Mouse (Mus musculus): ENCODE measurements around the gene Dhx37. TPM values are rescaled to one million over a fixed set of nuclear protein-coding genes. Genes with fewer than 3 reads are reported as not detected.

Gene Dhx37
- total and polyA plus RNA-seq, 2 experiments from 2014 or later = 8.0 to 27.5 TPM

DNA sequence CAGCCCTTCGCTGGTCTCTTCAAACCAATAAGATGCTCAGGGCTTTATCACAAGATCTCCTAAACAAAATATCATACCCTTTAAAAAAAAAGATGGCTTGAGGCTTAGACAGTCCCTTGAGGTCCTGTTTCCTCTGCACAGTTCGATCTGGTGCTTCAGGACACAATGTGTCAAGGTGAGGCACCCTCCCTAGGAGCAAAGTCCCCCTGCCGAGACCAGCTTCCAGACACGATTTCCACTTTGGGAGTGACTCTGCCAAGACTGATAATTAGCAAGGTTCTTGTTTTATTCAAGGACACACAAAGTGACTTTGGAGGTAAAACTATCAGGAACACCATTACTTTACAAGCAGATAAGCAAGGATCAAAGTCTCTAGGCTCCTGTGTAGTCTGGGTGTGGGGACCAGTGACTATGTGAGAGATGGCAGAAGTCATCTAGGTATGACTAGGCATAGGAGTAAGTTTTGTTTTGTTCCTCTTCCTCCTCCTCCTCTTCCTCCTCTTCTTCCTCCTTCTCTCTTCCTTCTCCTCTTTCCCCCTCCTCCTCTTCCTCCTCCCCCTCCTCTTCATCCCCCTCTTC lies 69.0 kb downstream of the Dhx37 start:
- Histone ChIP-seq H3K27me3 (ENCODE audit: insufficient read depth, low read length) (no peaks in the 10 kb centered on the region), H3K4me3 (ENCODE audit: low read length) (no peak overlapping the region), H3K4me1 (ENCODE audit: insufficient read depth, low read length) (no peaks in the 10 kb centered on the region), H3K4me2 (ENCODE audit: low read depth, low read length) (no peak overlapping the region), H3K9ac (replicated peaks; ENCODE audit: low read length) (no peak overlapping the region), H3K36me3 (ENCODE audit: insufficient read depth, low read length) (no peaks in the 10 kb centered on the region), H3K9me3 (ENCODE audit: low read length) (no peaks in the 10 kb centered on the region), H3K27ac (no peak overlapping the region)
- DNase-seq (ENCODE audit: low spot score) = no peak
- no peak for ATAC-seq
- TF ChIP-seq CTCF (IDR thresholded peaks at IDR 0.05; ENCODE audit: low read depth) = no peak
- 70% methylated on average over 4 of the region's 4 CpGs for WGBS

DNA sequence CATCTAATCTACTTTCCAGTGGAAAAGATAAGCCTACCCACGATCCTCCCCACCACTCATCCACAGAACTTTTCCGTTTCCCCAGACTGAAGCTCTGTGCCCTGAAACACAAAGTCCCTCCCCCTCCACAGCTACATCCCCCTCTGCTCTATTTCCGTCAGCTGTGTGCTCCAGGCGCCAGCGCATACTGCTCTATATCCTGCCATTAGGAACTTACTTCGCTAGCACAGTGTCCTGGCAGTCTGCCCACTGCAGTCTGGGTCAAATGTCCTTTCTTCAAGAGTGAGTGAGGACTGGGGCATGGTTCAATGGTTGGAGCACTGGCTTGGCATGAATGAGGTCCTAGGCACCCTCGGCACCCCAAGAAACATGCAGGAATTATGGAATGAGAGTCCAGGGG lies 70.0 kb downstream of the Dhx37 start:
- H3K4me3 ChIP-seq (ENCODE audit: low read length) = no peak overlapping the region
- no peak for TF ChIP-seq CTCF (IDR thresholded peaks at IDR 0.05; ENCODE audit: low read depth)
- H3K36me3 ChIP-seq (ENCODE audit: insufficient read depth, low read length) = no peaks in the 10 kb centered on the region
- H3K27ac ChIP-seq = no peak overlapping the region
- no peak overlapping the region for H3K9ac ChIP-seq (replicated peaks; ENCODE audit: low read length)
- no peak for DNase-seq (ENCODE audit: low spot score)
- no peaks in the 10 kb centered on the region for H3K4me1 ChIP-seq (ENCODE audit: insufficient read depth, low read length)
- H3K27me3 ChIP-seq (ENCODE audit: insufficient read depth, low read length) = no peaks in the 10 kb centered on the region
- no peak for ATAC-seq
- no peak overlapping the region for H3K4me2 ChIP-seq (ENCODE audit: low read depth, low read length)
- H3K9me3 ChIP-seq (ENCODE audit: low read length) = no peaks in the 10 kb centered on the region
- 70% methylated on average over 7 of the region's 7 CpGs for WGBS

Small RNA genes lying within 50 kb of the gene (microRNA-seq; reads per million reads assigned to microRNA genes)
- 0 reads per million in 2 experiments for gene Gm27551

Other genes starting within 250 kb of the Dhx37 start
- 70.3 and 71.7 TPM in 2 replicates for gene Scarb1, start 93.0 kb downstream of the Dhx37 start, total RNA-seq (2014; rRNA removed)
- 53.9 and 56.1 TPM in 2 replicates for gene Scarb1, start 93.0 kb downstream of the Dhx37 start, polyA plus RNA-seq (2015; fragmentation: Nextera tagmentation; extraction: Ambion mirVana)
- 1.3 TPM in 1 of 2 replicates, not detected in the other for gene Gm10382, start 44.8 kb downstream of the Dhx37 start, total RNA-seq (2014; rRNA removed)
- gene Gm10382, start 44.8 kb downstream of the Dhx37 start, polyA plus RNA-seq (2015; fragmentation: Nextera tagmentation; extraction: Ambion mirVana) = 0.48 and 0.66 TPM in 2 replicates
- 911 and 1,042 TPM in 2 replicates for gene Ubc, start 43.9 kb downstream of the Dhx37 start, total RNA-seq (2014; rRNA removed)
- 1,155 and 1,219 TPM in 2 replicates for gene Ubc, start 43.9 kb downstream of the Dhx37 start, polyA plus RNA-seq (2015; fragmentation: Nextera tagmentation; extraction: Ambion mirVana)
- 89.3 and 91.2 TPM in 2 replicates for gene Bri3bp, start 7.4 kb upstream of the Dhx37 start, total RNA-seq (2014; rRNA removed)
- 41.7 and 44.2 TPM in 2 replicates for gene Bri3bp, start 7.4 kb upstream of the Dhx37 start, polyA plus RNA-seq (2015; fragmentation: Nextera tagmentation; extraction: Ambion mirVana)
- gene Aacs, start 41.7 kb upstream of the Dhx37 start, total RNA-seq (2014; rRNA removed) = 124 and 125 TPM in 2 replicates
- gene Aacs, start 41.7 kb upstream of the Dhx37 start, polyA plus RNA-seq (2015; fragmentation: Nextera tagmentation; extraction: Ambion mirVana) = 77.3 and 77.6 TPM in 2 replicates
- gene Tmem132b, start 97.7 kb upstream of the Dhx37 start, total RNA-seq (2014; rRNA removed) = 45.9 and 46.6 TPM in 2 replicates
- 6.1 and 6.9 TPM in 2 replicates for gene Tmem132b, start 97.7 kb upstream of the Dhx37 start, polyA plus RNA-seq (2015; fragmentation: Nextera tagmentation; extraction: Ambion mirVana)

Data from hindbrain, postnatal 0 days (tissue).